Mouse (Mus musculus): ENCODE data around the gene Btn1a1.

Btn1a1 gene

DNA sequence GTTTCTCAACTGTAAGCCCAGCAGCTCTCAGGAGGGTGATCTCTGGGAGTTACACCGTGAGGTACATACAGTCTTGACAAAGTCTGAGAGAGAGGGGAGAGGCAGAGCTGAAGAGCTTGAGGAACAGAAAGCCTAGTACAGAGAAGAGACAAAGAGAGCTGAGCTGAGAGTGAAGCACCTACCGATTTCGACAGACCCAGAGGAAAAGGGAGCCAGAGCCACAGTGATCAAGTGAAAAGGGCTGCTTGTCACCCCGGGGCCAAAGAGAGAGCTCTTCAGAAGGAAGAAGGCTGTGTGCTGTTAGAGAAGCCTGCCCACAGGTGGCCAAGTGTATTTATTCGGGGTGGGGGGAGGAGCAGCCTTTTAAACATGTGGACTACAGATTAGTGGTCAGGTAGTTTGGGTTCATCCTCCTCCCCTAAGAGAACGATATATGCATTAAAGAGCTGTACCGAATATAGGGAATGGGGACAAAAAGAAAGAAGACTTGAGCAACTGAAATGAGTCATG lies at the start of gene Btn1a1:
Btn1a1 (minus strand) TSS at position 302 of the 510 bp plus-strand sequence.
- DNase-seq, result peak; percentile 28

- no peak for DNase-seq
Measured at GRCm38 (mm10) chr13:23515281-23515680, 49.6 kb upstream of the Btn1a1 start.

GRCm38 (mm10) chr13:23513517-23513916 lies 47.8 kb upstream of the Btn1a1 start:
- DNase-seq, result no peak

DNA sequence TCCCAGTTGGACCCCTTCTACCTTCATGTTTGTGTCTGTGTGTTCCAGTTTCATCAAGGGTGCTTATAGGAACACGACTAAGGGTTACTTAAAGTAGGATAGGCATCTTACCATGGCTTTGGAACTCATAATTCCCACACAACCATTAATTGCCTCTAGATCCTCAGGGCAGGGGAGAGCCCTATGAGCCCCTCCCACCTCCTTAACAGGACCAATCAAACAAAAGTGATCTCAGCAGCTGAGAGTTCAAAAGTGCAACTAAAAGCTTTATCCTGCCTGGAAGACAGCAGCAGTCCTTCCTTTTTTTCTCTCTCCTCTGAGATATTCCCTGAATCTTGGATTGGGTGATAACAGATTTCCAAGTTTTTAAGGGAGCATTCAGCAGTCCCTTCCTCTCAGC lies 44.4 kb upstream of the Btn1a1 start:
- no peak for DNase-seq

DNA sequence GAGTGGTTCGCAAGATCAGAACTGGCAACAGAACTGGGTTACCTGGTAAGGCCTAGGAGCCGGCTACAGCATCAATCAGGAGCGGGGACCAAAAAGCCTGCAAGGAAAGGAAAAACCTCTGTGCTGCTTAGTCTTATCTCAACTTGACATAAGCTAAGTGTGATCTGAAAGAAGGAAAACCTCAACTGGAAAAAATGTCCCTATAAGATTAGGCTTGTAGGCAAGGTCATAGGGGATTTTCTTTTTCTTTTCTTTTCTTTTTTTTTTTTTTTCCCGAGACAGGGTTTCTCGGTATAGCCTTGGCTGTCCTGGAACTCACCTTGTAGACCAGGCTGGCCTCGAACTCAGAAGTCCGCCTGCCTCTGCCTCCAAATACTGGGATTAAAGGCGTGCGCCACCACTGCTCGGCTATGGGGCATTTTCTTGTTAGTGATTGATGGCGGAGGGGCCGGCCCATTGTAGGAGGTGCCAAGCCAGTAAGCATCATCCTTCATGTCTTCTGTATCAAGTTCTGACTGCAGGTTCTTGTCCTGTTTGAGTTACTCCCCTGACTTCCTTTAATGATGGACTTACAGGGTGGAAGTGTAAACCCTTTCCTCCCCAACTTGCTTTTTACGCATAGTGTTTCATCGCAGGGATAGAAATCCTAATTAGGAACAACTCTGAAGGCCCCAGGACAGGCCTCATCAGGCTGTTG lies 41.3 kb upstream of the Btn1a1 start:
- DNase-seq, result no peak

DNA sequence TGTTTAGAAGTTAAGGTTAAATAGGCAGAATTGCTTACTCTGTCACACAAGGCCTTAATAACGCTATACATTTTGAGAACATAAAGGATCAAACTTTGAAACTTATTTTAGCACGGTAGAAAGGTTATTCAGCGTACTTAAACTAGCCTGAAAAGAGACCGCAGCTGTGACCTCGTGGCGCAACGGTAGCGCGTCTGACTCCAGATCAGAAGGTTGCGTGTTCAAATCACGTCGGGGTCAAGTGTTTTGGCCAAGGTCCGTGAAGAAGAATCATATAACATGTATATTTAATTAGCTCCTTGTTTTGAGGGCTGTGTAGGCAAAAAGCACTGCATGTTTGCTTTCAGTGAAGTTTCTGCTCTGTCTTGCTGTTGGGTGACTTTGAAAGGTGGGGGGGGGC lies 40.6 kb upstream of the Btn1a1 start:
- DNase-seq, result peak; percentile 72

- DNase-seq, result no peak
Measured at GRCm38 (mm10) chr13:23505662-23506345, 40.1 kb upstream of the Btn1a1 start.

DNA sequence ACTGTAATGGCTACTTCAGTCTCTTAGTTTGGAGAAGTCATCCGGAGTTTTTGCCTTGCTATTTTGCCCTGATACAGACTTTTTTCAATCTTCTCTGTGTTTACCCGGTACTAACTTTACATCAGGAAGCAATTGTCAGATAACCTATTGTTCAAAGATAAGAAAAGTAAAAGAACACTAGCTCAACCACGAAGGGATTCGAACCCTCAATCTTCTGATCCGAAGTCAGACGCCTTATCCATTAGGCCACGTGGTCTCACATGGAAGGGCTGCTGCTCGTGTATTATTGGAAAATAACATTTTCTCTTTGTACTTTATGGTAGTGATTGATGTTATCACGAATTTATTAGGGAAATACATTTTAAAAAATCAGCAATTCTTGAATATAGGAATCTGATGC lies 38.1 kb upstream of the Btn1a1 start:
- DNase-seq, result peak; percentile 77

GRCm38 (mm10) chr13:23502916-23503315 lies 37.2 kb upstream of the Btn1a1 start:
- no peak for DNase-seq

GRCm38 (mm10) chr13:23502031-23502567 lies 36.4 kb upstream of the Btn1a1 start:
- DNase-seq, result no peak

DNA sequence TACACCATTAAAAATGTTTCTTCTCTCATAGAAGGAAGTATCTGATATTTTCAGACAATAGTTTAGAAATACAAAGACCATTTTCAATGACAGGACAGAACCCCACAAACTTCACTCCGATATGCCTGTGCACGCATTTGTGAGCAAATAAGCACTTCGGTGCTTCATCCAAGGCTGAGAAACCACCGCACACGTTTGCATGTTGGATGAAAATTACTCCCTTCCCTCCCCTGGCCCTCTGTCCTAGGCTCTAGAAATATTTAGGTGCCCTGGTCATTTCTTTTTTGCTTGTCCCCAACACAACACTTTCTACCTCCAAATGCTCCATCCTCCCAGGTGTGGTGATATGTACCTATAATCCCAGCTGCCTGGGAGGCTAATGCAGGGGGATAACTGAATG lies 35.8 kb upstream of the Btn1a1 start:
- DNase-seq, result no peak

- DNase-seq, result peak; percentile 84
Measured at GRCm38 (mm10) chr13:23500424-23501200, 34.9 kb upstream of the Btn1a1 start.

DNA sequence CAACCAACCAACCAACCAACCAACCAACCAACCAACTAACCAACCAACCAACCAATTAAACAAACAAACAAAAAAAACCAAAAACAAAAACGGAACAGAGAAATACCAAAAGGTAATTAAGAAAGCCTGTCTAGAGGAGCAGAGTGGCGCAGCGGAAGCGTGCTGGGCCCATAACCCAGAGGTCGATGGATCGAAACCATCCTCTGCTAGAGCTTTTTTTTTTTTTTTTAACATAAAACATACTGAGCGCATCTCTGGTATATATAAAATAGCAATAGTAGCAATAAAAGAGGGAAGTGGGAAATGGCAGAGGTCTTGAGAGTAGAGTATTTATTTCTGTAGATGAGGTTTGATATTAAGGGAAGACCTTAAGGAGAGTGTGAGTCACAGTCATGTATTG lies 34.2 kb upstream of the Btn1a1 start:
- no peak for DNase-seq

DNA sequence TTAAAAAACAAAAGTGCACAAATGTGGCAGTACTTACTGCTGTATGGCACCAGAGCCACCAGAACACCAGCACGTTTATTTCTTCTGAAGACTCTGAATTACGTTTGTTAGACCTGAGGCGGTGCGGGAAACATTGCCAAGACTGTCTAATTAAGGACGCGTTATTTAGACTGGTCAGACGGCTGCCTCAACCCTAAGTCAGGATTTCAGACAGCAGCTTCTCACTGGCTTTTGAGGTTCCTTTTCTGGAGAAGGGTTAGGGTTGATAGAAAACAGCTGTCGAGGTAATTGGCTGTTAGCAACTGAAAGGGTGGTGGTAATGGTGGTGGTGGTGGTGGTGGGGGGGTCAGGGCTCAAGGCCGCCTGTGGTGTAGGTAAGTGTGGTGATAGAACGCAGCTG lies 33.0 kb upstream of the Btn1a1 start:
- DNase-seq, result no peak

- no peak for DNase-seq
Measured at GRCm38 (mm10) chr13:23497656-23498321, 32.1 kb upstream of the Btn1a1 start.

DNA sequence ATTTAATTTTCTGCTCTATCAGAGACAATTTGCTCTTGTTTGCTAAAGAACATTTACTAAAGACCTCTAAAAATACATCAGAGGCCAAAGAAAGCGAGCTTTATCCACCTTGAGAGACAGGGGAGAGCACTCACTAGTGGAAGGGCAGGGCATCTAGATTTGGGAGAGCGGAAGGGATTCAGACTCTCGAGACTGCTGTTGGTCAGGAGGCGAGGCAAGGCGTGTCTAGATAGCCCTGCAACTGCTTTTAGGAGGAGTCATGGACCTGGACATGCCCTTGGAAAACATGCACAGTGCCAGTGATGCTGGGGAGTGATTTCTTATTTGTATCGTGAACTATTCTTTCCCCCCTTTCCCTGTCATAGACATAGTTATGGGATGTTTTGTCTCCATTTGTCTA lies 29.8 kb upstream of the Btn1a1 start:
- no peak for DNase-seq

GRCm38 (mm10) chr13:23491990-23492389 lies 26.3 kb upstream of the Btn1a1 start:
- no peak for DNase-seq

DNA sequence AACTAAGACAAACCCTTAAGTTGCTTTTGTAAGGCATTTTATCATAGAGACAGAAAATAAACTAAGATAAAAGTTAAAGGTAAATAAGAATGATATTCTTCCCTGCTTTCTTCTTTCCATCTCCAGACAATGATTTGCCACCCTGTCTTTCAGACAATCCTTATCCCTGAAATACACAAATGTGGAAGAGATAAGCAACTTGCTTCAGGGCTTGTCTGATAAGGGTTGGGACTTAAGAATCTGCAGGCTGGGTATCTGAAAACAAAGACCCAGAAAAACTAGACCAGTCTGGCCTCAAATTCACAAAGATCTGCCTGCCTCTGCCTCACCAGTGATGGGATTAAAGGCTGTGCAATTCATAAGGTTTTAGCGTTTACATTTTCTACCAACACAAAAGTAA lies 25.6 kb upstream of the Btn1a1 start:
- DNase-seq, result no peak

GRCm38 (mm10) chr13:23490863-23491262 lies 25.2 kb upstream of the Btn1a1 start:
- no peak for DNase-seq

DNA sequence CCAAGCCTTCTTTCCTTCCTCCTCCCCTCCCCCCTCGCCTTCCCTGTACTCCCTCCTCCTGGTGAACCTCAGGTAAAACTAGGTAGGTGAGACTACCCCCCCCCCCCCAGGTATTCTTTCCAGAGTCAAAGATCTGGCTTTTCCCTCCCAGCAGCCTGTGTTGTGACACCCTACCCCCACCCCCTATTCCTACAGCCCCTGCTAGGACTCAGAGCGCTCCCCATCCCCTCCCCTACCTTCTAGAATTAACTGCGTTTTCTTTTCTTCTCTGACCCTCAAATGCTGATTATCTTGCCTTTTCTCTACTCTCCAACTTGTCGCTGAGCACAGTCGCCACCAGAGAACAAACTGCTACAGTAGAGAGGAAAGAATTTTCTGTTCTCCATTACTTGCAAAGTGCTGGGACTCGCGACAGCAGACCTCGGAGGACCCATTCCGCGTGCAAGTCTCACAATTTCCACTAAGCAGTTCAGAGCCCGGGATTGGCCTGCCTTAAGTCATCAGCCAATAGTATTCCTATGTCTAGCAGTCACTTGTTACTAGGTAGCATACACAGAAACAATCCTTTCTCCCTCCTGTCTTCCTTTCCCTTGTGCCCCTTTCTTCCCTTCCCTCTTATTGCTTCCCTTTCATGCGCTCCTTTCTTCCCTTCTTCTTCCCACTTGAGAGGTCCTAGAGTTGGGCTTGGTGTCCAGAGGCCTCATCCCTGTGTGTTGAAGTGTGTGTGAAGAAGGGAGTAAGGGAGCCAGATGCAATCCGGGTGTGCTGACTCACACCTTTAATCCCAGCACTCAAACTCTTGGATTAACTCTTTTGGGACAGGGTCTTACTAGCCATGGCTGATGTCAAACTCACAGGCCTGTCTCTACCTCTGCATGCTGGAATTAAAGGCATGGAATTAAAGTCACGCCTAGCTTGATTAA lies 23.0 kb upstream of the Btn1a1 start, which contains the start of gene Btn2a2:
Btn2a2 (minus strand) TSS at position 458 of the 923 bp plus-strand sequence.
- peak; percentile 59 for DNase-seq

- DNase-seq, result no peak
Measured at GRCm38 (mm10) chr13:23485271-23485670, 19.6 kb upstream of the Btn1a1 start.

DNA sequence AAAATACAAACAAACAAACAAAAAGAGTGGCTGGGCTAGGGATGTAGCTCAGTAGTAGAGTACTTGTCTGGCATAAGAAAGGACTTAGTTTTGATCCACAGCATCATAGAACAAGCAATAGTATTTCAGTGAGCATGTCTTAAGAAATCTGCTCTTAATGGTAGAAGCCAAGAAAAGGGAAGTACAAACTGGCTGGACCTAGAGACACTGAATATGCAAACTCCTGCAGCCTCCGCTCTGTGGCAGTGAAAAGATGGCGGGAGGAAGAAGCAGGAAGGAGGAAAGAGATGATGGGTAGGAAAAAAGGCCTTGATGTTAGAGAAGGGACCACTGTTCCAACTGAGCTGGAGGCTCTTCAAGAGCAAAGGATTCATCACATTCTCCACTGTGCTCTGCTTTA lies 17.5 kb upstream of the Btn1a1 start:
- no peak for DNase-seq
